Mouse (Mus musculus): ENCODE measurements around the gene Dcdc2a.

- no peak for TF ChIP-seq GATA1 (IDR thresholded peaks at IDR 0.05; ENCODE audit: low read length)
- TF ChIP-seq TAL1 (IDR thresholded peaks at IDR 0.05; ENCODE audit: low read length), result no peak
These were observed 38.6 kb downstream of the Dcdc2a start for GRCm38 (mm10) chr13:25094381-25094780.

Data from erythroblast, embryonic 14.5 days (primary cell).